Mouse (Mus musculus): ENCODE measurements around the gene D11Wsu47e. TPM values are rescaled to one million over a fixed set of nuclear protein-coding genes. Genes with fewer than 3 reads are reported as not detected.

The D11Wsu47e gene
- polyA plus RNA-seq, 1 experiment: 7.4 TPM

GRCm38 (mm10) chr11:113649353-113650210, 34.6 kb upstream of the D11Wsu47e start, which contains the start of gene Slc39a11:
Gene Slc39a11 (minus strand): TSS chr11:113650079.
- Histone ChIP-seq H3K4me1 (ENCODE audit: control insufficient read depth, insufficient read depth, insufficient read length) (peaks cover 7% of the 10 kb centered on the region; the same call in 1 of the 2 replicates), H3K27me3 (ENCODE audit: control insufficient read depth, insufficient read depth, low read length) (no peaks in the 10 kb centered on the region), H3K27ac (ENCODE audit: insufficient read depth, low read length) (peak within 1 kb of the TSS; percentile 88), H3K4me3 (ENCODE audit: extremely low read depth, insufficient read depth, insufficient read length) (peak within 1 kb of the TSS; percentile 98), H3K36me3 (ENCODE audit: control insufficient read depth, insufficient read depth, low read length) (peaks cover 25% of the 10 kb centered on the region)
- DNase-seq (ENCODE audit: low read depth in 1 of 2, low spot score in 2 of 2): peak; percentile 35 to 54
- peak; percentile 59 for TF ChIP-seq POLR2A (IDR thresholded peaks at IDR 0.05; ENCODE audit: low read depth, low read length)
- no peak for TF ChIP-seq CTCF (IDR thresholded peaks at IDR 0.05; ENCODE audit: extremely low read depth, insufficient read depth, insufficient read length, insufficient replicate concordance)
- under 1% methylated on average over 88 of the region's 91 CpGs for WGBS

GRCm38 (mm10) chr11:113651206-113651906, 32.9 kb upstream of the D11Wsu47e start:
- DNase-seq (ENCODE audit: low read depth in 1 of 2, low spot score in 2 of 2): no peak
- Histone ChIP-seq H3K4me3 (ENCODE audit: extremely low read depth, insufficient read depth, insufficient read length) (no peak overlapping the region), H3K4me1 (ENCODE audit: control insufficient read depth, insufficient read depth, insufficient read length) (peaks cover 7% of the 10 kb centered on the region; the same call in 1 of the 2 replicates), H3K27me3 (ENCODE audit: control insufficient read depth, insufficient read depth, low read length) (no peaks in the 10 kb centered on the region), H3K27ac (ENCODE audit: insufficient read depth, low read length) (no peak overlapping the region; the same call in 1 of the 2 replicates), H3K36me3 (ENCODE audit: control insufficient read depth, insufficient read depth, low read length) (peaks cover 33% of the 10 kb centered on the region)
- 77% methylated on average over 22 of the region's 22 CpGs for WGBS
- TF ChIP-seq POLR2A (IDR thresholded peaks at IDR 0.05; ENCODE audit: low read depth, low read length): no peak
- TF ChIP-seq CTCF (IDR thresholded peaks at IDR 0.05; ENCODE audit: extremely low read depth, insufficient read depth, insufficient read length, insufficient replicate concordance): no peak

- Histone ChIP-seq H3K4me3 (ENCODE audit: extremely low read depth, insufficient read depth, insufficient read length) (no peak overlapping the region), H3K27me3 (ENCODE audit: control insufficient read depth, insufficient read depth, low read length) (no peaks in the 10 kb centered on the region), H3K36me3 (ENCODE audit: control insufficient read depth, insufficient read depth, low read length) (peaks cover 37% of the 10 kb centered on the region), H3K27ac (ENCODE audit: insufficient read depth, low read length) (no peak overlapping the region), H3K4me1 (ENCODE audit: control insufficient read depth, insufficient read depth, insufficient read length) (peaks cover 7% of the 10 kb centered on the region; the same call in 1 of the 2 replicates)
- peak in 1 of 2 experiments; percentile 16 for DNase-seq (ENCODE audit: low read depth in 1 of 2, low spot score in 2 of 2)
- TF ChIP-seq CTCF (IDR thresholded peaks at IDR 0.05; ENCODE audit: extremely low read depth, insufficient read depth, insufficient read length, insufficient replicate concordance) (no peak), POLR2A (IDR thresholded peaks at IDR 0.05; ENCODE audit: low read depth, low read length) (no peak)
- WGBS: 72% methylated on average over 8 of the region's 8 CpGs
Measured at GRCm38 (mm10) chr11:113651907-113652273, 32.3 kb upstream of the D11Wsu47e start.

GRCm38 (mm10) chr11:113652516-113652915, 31.7 kb upstream of the D11Wsu47e start:
- no peak for DNase-seq (ENCODE audit: low read depth in 1 of 2, low spot score in 2 of 2)
- Histone ChIP-seq H3K27ac (ENCODE audit: insufficient read depth, low read length) (no peak overlapping the region), H3K4me3 (ENCODE audit: extremely low read depth, insufficient read depth, insufficient read length) (no peak overlapping the region), H3K4me1 (ENCODE audit: control insufficient read depth, insufficient read depth, insufficient read length) (peaks cover 7% of the 10 kb centered on the region; the same call in 1 of the 2 replicates), H3K36me3 (ENCODE audit: control insufficient read depth, insufficient read depth, low read length) (peaks cover 40% of the 10 kb centered on the region), H3K27me3 (ENCODE audit: control insufficient read depth, insufficient read depth, low read length) (no peaks in the 10 kb centered on the region)
- TF ChIP-seq CTCF (IDR thresholded peaks at IDR 0.05; ENCODE audit: extremely low read depth, insufficient read depth, insufficient read length, insufficient replicate concordance): no peak
- TF ChIP-seq POLR2A (IDR thresholded peaks at IDR 0.05; ENCODE audit: low read depth, low read length): no peak
- WGBS: 96% methylated on average over 6 of the region's 6 CpGs

DNA sequence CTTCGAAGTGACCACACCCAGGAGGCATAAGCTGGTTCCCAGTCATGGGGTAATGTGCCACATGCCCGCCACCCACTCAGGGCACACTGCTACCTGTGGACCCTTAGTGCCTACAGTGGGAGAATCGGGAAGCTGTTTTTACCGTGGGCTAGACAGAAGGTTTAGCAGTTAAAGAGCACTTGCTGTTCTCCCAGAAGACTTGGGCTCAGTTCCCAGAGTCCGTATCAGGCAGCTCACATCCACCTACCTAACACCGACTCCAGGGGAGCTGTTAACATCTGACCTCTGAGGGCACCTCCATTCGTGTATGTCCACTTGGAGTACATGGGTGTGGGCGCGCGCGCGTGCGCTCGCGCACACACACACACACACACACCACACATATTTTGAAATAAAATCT, 30.1 kb upstream of the D11Wsu47e start:
- Histone ChIP-seq H3K4me3 (ENCODE audit: extremely low read depth, insufficient read depth, insufficient read length) (no peak overlapping the region), H3K36me3 (ENCODE audit: control insufficient read depth, insufficient read depth, low read length) (peaks cover 50% of the 10 kb centered on the region), H3K4me1 (ENCODE audit: control insufficient read depth, insufficient read depth, insufficient read length) (peaks cover 3% of the 10 kb centered on the region; the same call in 1 of the 2 replicates), H3K27me3 (ENCODE audit: control insufficient read depth, insufficient read depth, low read length) (no peaks in the 10 kb centered on the region), H3K27ac (ENCODE audit: insufficient read depth, low read length) (no peak overlapping the region)
- DNase-seq (ENCODE audit: low read depth in 1 of 2, low spot score in 2 of 2): no peak
- TF ChIP-seq POLR2A (IDR thresholded peaks at IDR 0.05; ENCODE audit: low read depth, low read length) (no peak), CTCF (IDR thresholded peaks at IDR 0.05; ENCODE audit: extremely low read depth, insufficient read depth, insufficient read length, insufficient replicate concordance) (no peak)
- WGBS: 96% methylated on average over 15 of the region's 15 CpGs

- DNase-seq (ENCODE audit: low read depth in 1 of 2, low spot score in 2 of 2): no peak
- H3K27me3 ChIP-seq (ENCODE audit: control insufficient read depth, insufficient read depth, low read length): no peaks in the 10 kb centered on the region
- WGBS: 93% methylated on average over 18 of the region's 18 CpGs
- H3K4me3 ChIP-seq (ENCODE audit: extremely low read depth, insufficient read depth, insufficient read length): no peak overlapping the region
- no peak overlapping the region for H3K27ac ChIP-seq (ENCODE audit: insufficient read depth, low read length)
- H3K4me1 ChIP-seq (ENCODE audit: control insufficient read depth, insufficient read depth, insufficient read length): peaks cover 3% of the 10 kb centered on the region; the same call in 1 of the 2 replicates
- no peak for TF ChIP-seq CTCF (IDR thresholded peaks at IDR 0.05; ENCODE audit: extremely low read depth, insufficient read depth, insufficient read length, insufficient replicate concordance)
- TF ChIP-seq POLR2A (IDR thresholded peaks at IDR 0.05; ENCODE audit: low read depth, low read length): no peak
- peaks cover 53% of the 10 kb centered on the region for H3K36me3 ChIP-seq (ENCODE audit: control insufficient read depth, insufficient read depth, low read length)
Measured at GRCm38 (mm10) chr11:113654561-113655270, 29.5 kb upstream of the D11Wsu47e start.
